Mouse (Mus musculus) skeletal muscle tissue, adult 2 months (tissue): ENCODE measurements around the gene Tnfsf10.

Experiments
- DNase-seq: peaks from one replicate; pipeline ENCODE4 v3.0.0-alpha.2; 2012; ENCODE audit warnings: low read depth, low spot score

Tnfsf10 gene

DNA sequence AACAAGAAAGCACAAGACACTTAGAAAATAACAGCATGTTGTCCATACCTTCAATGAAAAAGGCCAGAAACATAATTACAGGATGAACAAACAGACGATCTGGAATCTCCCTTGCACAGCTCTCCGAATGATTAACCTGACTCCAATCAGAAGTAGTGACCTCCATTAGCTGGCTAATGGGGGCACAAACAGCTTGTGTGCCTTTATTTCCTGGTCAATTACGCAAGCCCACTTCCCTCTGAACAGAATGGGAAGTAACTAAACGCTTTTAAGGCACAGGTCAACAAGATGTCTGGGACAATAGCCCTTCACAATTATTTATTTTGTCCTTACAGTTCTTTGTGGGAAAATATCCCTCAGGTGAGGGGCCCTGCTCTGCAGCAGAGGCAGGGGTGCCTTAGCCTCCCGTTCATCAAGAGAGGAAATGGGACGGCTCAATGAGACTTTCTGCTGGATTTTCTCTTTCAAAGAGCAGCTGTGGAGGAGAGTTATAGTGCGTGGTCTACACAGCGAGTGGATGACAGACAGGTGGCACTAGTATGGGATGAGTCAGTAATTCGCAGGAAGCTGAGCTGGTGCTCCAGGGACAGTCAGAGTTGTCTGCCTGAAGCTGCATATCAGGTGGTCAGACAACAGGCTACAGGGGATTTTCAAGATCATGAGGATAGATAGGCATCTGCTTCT lies 14.3 kb upstream of the Tnfsf10 start:
- no peak for DNase-seq

- DNase-seq = no peak
Measured at GRCm38 (mm10) chr3:27306815-27307214, 10.0 kb upstream of the Tnfsf10 start.

GRCm38 (mm10) chr3:27310973-27311372 lies 5.9 kb upstream of the Tnfsf10 start:
- DNase-seq = peak; percentile 26

GRCm38 (mm10) chr3:27311475-27311874 lies 5.4 kb upstream of the Tnfsf10 start:
- peak; percentile 39 for DNase-seq

GRCm38 (mm10) chr3:27314506-27315164 lies 2.2 kb upstream of the Tnfsf10 start:
- peak; percentile 56 for DNase-seq

DNA sequence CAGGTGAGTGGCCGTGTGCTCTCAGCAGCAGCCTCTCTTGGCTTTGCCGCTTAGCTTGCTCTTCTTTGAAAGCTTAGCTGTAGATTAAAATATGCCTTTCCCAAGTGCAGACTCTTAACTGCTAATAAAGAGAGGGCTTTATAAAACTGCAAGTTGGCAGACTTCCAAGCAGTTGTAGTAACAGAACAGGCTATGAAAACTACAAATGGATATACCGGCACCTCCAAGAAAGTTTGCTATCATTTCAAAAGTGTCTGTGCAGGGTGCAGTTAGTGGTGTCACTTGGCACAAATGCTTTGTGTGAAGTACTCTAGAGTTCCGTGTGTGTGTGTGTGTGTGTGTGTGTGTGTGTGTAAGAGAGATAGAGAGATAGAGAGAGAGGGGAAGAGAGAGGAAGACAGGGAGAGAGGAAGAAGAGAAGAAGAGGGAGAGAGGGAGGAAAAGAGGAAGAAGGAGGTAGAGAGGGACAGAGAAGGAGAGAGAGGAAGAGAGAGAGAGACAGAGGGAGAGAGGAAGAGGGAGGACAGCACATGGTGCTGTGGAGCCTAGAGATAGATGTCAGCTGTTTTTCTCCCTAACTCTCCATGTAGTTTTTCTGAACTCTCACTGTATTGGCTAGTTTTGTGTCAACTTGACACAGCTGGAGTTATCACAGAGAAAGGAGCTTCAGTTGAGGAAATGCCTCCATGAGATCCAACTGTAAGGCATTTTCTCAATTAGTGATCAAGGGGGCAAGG lies 628 bp downstream of the Tnfsf10 start:
- DNase-seq = peak; percentile 11

DNA sequence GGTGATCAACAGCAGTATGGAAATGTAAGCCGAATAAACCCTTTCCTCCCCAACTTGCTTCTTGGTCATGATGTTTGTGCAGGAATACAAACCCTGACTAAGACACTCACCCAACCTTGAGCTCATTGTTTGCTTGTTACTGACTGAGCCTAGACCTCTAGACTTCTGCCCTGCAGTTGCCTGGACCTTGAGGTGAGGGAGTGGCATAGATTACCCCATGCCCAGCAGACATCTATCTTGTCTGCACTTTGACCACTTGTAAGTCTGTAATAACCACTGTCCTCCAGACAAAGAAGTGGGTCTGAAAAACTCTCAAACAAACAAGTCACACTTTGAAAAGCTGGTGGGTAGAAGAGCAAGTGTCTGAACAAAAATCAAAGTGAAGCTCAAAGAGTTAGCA lies 2.8 kb downstream of the Tnfsf10 start:
- no peak for DNase-seq

DNA sequence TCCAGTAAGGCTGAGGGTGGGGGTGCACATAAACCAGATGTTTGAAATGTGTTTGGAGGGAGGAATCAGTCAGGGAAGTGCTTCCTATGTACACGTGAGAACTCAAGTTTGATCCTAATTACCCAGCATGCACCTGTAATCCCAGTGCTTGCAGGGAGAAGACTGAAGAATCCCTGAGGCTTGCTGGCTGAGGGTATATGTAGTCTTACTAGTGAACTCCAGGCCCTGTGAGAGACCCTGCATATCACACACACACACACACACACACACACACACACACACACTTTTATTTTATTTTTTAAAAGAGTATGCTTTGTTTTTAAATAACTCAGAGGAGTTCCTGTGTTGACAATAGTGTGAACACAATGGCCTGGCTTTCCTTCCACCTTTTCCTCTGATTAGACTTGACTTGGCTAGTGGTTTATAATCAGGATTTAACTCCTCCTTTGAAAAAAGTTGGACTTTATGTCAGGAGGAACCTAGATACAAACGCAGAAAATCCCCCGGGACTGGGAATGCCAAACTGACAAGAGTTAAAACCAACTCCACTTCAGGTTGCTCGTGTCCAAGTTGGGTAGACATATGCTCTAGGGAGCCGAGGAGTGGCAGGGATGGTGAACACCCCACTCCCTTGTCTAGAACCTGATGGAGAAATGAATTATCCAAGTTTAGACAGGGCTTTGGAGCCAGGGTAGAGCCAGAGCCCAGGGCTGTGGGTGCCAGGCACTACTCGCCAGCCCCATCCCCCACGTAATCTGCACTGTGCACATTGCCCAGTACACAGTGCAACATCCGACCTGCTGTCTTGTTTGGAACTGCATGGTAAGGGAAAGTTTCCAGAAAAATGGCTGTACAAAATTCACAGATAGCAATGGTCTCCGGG lies 4.0 kb downstream of the Tnfsf10 start:
- DNase-seq = no peak

DNA sequence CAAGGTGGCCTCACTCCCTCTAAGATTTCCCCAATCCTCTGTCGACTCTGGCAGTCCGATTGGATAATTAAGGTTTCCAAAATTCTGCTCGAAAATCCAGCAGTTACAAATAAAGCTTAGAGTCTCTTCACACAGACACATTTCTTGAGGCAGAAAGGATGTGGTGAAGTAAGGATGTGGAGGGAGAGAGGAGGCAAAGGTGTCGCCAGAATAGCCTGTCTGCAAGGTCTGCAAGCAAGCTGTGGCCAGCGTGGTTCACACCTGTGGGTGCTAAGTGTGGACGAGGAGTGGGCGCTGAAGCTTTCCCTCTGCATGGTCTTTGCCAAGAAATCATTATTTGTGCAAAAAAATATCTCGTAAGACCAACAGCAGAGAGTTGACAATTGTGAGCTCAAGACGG lies 5.8 kb downstream of the Tnfsf10 start:
- DNase-seq = no peak

- no peak for DNase-seq
Measured at GRCm38 (mm10) chr3:27323551-27323950, 6.7 kb downstream of the Tnfsf10 start.

DNA sequence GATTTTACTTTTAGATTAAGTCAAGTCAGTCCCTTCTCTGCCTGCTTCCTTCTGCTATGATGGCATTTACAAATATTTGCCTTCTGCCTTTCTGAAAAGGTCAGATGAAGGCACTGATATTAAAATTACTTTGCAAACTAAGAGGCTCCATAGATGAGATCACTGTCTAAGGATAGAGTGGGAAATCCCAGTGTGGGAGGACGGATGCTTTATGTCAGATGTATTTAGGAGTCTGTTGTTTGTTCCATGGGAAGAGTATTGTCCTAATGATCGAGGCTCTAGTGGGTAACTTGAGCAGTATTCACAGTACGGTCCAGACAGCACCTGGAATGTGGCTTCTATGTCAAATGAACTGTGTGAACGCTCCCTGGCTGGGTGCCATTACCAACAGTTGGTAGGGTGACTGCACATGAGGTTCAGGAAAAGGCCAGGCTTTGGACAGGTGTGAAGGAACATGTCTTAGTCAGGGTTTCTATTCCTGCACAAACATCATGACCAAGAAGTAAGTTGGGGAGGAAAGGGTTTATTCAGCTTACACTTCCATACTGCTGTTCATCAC lies 9.9 kb downstream of the Tnfsf10 start:
- DNase-seq = no peak

DNA sequence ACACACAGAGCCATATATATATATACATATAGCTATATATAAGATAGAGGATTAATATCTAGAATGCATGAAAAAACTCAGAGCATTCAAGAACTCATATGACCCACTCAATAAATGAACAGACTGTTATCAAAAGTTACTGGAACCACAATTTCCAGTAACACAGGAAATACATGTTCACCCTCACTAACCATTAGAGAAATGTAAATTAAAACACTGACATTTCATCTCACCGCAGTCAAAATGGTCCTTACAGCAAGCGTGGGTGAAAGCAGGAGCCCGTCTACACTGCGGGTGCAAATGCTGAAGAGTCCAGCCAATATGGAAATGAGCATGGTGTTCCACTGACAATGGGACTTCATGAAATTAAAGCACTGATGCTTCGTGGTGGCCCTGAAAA lies 13.9 kb downstream of the Tnfsf10 start:
- DNase-seq = no peak

GRCm38 (mm10) chr3:27338437-27338836 lies 21.6 kb downstream of the Tnfsf10 start:
- no peak for DNase-seq

GRCm38 (mm10) chr3:27338887-27339286 lies 22.1 kb downstream of the Tnfsf10 start:
- DNase-seq = no peak

- no peak for DNase-seq
Measured at GRCm38 (mm10) chr3:27340757-27341156, 23.9 kb downstream of the Tnfsf10 start.

DNA sequence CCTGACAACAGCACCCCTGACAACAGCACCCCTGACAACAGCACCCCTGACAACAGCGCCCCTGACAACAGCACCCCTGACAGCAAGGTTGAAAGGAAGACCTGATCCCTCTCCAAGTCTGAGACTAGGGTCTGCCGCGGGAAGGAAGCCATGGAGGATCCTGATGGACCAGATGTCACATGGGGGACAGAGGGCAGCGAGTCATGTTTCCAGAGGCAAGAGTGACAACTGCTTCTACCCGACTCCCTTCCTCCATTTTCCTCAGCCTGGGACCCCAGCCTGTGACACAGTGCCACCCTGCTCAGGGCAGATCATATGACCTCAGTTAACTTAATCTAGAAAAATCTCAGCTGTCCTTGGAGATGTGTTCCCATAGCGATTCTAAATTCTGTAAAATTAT lies 25.6 kb downstream of the Tnfsf10 start:
- no peak for DNase-seq

DNA sequence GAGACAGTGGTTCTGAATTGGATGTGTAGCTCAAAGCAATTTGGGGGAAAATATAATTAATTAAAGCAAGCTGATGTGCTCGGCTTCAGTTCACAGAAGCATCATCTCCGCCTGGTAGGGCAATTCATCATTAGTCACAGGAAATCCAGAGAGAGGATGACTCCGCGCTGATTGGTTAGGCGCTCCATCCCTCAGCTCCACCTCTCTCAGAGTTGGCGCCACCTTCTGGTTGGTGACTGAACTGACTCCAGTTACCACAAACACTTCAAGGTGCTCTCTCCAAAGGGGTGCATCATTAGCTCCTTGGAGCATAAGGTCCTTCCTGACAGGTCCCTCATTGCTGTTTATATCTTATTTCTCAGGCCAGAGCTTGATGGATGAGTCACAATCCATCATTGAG lies 28.7 kb downstream of the Tnfsf10 start:
- DNase-seq = no peak

- DNase-seq = no peak
Measured at GRCm38 (mm10) chr3:27348462-27348861, 31.6 kb downstream of the Tnfsf10 start.

DNA sequence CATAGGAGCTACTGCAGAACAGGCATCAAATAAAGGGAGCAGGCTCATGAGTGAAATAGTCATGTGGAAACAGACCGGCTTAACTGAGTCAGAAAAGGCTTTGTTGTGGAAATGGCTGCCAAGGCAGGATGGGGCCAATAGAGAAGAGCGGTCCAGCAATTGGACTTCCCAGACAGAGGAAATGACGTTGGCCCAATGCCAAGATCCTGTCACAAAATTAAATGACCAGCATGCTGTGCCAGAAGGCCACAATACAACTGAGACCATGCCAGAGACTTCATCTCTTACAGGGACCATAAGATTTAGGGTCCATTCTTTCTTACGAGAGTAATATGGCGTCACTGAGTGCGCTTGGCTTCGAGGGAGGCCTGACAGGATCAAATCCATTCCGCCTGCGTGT lies 34.3 kb downstream of the Tnfsf10 start:
- no peak for DNase-seq

DNA sequence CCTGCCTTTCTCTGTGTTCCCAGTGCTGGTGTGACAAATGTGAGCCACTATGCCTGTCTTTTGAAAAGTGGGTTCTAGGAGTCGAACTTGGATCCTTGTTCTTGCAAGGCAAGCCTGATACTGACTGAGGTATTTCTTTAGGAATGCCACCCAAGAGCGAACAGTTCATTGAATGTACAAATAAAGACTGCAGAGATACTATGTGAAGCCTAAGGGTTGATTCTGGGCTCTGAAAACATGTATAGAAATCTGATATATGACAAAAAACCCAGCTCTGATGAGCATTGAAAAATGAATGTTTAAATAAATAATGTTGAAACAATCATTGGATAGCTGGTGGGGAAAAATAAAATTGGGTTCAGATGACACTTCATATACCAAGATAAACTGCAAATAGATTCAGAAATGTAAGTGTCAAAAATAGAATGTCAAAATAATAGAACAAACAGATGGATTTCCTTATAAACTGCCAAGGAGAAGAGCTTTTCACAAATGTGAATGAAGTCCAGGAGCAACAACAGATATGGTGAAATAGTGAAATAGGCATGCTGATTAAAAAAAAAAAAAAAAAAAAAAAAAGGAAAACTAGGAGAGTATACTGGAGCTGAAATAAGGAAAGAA lies 42.4 kb downstream of the Tnfsf10 start:
- no peak for DNase-seq

DNA sequence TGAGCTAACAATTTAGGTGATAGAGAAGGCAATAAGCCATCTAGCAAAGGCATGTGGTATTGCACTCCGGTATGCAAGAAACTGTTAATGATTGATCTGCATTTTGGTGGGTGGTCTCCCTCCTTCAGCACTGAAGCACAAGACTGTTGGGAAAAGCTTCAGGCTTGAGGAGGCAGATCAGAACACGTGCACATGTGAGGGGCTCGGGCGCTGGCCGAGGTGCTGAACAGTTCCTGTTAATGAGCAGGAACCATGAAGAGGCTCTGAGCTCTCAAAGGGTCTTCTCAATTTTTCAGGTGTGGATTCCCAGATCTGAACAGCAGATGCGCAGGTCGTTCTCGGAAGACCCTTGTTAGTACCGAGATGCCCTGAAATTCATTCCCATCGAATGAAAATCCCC lies 53.3 kb downstream of the Tnfsf10 start:
- DNase-seq = no peak
